Mouse (Mus musculus): Measurements from ENCODE around the gene Rplp0. TPM values are rescaled to one million over a fixed set of nuclear protein-coding genes. Genes with fewer than 3 reads are reported as not detected.

Gene Rplp0
- polyA plus RNA-seq, 1 experiment from 2014 or later = 1,442 TPM

- peaks cover 59% of the 10 kb centered on the region for H3K4me1 ChIP-seq
- DNase-seq (ENCODE audit: low spot score) = no peak
- WGBS = 59% methylated on average over 21 of the region's 21 CpGs
Measured at GRCm38 (mm10) chr5:115520325-115520869, 38.9 kb upstream of the Rplp0 start.

GRCm38 (mm10) chr5:115521553-115522461 lies 37.5 kb upstream of the Rplp0 start:
- DNase-seq (ENCODE audit: low spot score) = peak; percentile 65
- WGBS = 52% methylated on average over 21 of the region's 21 CpGs
- Histone ChIP-seq H3K4me1 (peaks cover 69% of the 10 kb centered on the region), H3K36me3 (peaks cover 29% of the 10 kb centered on the region), H3K27ac (peak overlapping the region; percentile 86), H3K27me3 (ENCODE audit: low read depth, poor library complexity, severe bottlenecking) (no peaks in the 10 kb centered on the region), H3K4me3 (peak overlapping the region; percentile 14), H3K9me3 (replicated peaks) (no peaks in the 10 kb centered on the region)

More at GRCm38 (mm10) chr5:115520325-115520869, 38.9 kb upstream of the Rplp0 start:
- Histone ChIP-seq H3K27me3 (ENCODE audit: low read depth, poor library complexity, severe bottlenecking) (no peaks in the 10 kb centered on the region), H3K27ac (peak overlapping the region; percentile 86), H3K36me3 (peaks cover 37% of the 10 kb centered on the region), H3K9me3 (replicated peaks) (no peaks in the 10 kb centered on the region), H3K4me3 (no peak overlapping the region)

- Histone ChIP-seq H3K9me3 (replicated peaks) (no peaks in the 10 kb centered on the region), H3K27me3 (ENCODE audit: low read depth, poor library complexity, severe bottlenecking) (no peaks in the 10 kb centered on the region), H3K4me3 (no peak overlapping the region), H3K27ac (peak overlapping the region; percentile 86), H3K36me3 (peaks cover 22% of the 10 kb centered on the region), H3K4me1 (peaks cover 73% of the 10 kb centered on the region)
- no peak for DNase-seq (ENCODE audit: low spot score)
- 72% methylated on average over 4 of the region's 4 CpGs for WGBS
Measured at GRCm38 (mm10) chr5:115522531-115522930, 36.7 kb upstream of the Rplp0 start.

- Histone ChIP-seq H3K36me3 (peaks cover 20% of the 10 kb centered on the region), H3K4me1 (peaks cover 76% of the 10 kb centered on the region), H3K27ac (peak overlapping the region; percentile 86), H3K4me3 (no peak overlapping the region), H3K27me3 (ENCODE audit: low read depth, poor library complexity, severe bottlenecking) (no peaks in the 10 kb centered on the region), H3K9me3 (replicated peaks) (no peaks in the 10 kb centered on the region)
- 72% methylated on average over 15 of the region's 15 CpGs for WGBS
- no peak for DNase-seq (ENCODE audit: low spot score)
Measured at GRCm38 (mm10) chr5:115522981-115523499, 36.2 kb upstream of the Rplp0 start.

DNA sequence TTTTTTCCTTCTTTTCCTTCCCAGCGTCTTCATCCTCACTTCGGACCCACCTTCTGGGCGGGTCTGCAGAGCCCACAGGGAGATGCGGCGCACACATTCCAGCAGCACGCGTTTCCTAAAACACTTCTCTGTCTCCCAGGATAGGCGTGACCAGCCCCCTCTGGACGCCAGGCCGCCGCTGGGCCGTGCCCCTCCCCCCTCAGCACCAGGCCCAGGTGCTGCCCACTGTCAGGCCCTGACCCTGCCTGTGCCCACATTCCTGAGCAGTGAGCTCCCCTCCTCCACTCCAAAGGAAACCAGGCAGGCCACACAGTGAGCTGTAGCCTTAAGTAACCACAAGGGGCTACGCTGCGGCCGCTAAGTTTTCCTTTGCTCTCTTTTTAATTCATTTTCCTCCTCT lies 35.3 kb upstream of the Rplp0 start:
- no peaks in the 10 kb centered on the region for H3K27me3 ChIP-seq (ENCODE audit: low read depth, poor library complexity, severe bottlenecking)
- 4% methylated on average over 15 of the region's 15 CpGs for whole genome bisulfite sequencing
- DNase-seq (ENCODE audit: low spot score) = peak; percentile 78
- peak overlapping the region; percentile 36 for H3K4me3 ChIP-seq
- peak overlapping the region; percentile 86 for H3K27ac ChIP-seq
- H3K4me1 ChIP-seq = peaks cover 84% of the 10 kb centered on the region
- no peaks in the 10 kb centered on the region for H3K9me3 ChIP-seq (replicated peaks)
- peaks cover 11% of the 10 kb centered on the region; the same call in 1 of the 2 replicates for H3K36me3 ChIP-seq

- WGBS = 41% methylated on average over 12 of the region's 12 CpGs
- Histone ChIP-seq H3K4me3 (peak overlapping the region; percentile 36), H3K36me3 (0 out of 2 replicates have a peak, but pooled peaks cover 8% of the 10 kb centered on the region), H3K9me3 (replicated peaks) (no peaks in the 10 kb centered on the region), H3K27me3 (ENCODE audit: low read depth, poor library complexity, severe bottlenecking) (no peaks in the 10 kb centered on the region), H3K4me1 (peaks cover 89% of the 10 kb centered on the region), H3K27ac (peak overlapping the region; percentile 86)
- no peak for DNase-seq (ENCODE audit: low spot score)
Measured at GRCm38 (mm10) chr5:115524471-115524870, 34.8 kb upstream of the Rplp0 start.

DNA sequence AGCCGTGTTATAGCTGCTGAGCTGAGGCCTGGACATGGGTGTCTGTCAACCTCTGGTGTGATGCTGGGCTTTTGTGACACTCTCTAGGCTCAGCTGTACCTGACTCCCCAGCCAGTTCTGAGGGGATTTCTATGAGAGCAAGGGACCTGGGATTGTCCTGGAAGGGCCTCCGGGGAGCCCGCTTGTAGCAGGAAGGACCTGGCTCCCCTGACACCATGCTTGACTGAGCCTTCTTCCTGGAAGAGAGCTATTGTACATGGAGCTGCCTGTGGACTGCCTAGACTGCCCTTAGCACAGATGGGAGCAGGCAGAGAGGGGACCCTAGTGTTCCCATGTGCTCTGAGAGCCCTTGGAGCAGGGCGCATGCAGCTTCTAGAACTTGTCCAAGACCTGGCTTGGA lies 33.9 kb upstream of the Rplp0 start:
- Histone ChIP-seq H3K4me3 (no peak overlapping the region; the same call in 1 of the 2 replicates), H3K27me3 (ENCODE audit: low read depth, poor library complexity, severe bottlenecking) (no peaks in the 10 kb centered on the region), H3K36me3 (0 out of 2 replicates have a peak, but pooled peaks cover 5% of the 10 kb centered on the region), H3K9me3 (replicated peaks) (no peaks in the 10 kb centered on the region), H3K4me1 (peaks cover 92% of the 10 kb centered on the region), H3K27ac (peak overlapping the region; percentile 86)
- WGBS = 93% methylated on average over 4 of the region's 4 CpGs
- no peak for DNase-seq (ENCODE audit: low spot score)

DNA sequence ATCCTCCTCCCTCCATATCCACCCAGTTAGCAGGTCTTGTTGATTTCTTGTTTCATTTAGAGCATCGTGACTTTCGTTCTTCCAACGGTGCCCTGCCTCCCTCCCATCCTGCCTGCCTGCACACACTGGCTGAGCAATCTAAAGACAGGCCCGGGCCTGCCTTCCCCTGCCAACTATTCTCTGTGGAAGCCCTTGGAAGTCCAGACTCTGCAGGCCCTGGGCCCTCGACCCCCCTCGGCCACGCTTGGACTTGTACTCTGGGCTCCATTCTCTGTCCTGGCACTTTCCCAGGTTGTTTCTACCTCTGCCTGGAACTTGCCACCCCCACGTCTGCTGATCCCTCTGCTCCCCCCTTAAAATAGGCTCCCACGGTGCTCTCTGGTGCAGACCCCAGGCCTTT lies 33.3 kb upstream of the Rplp0 start:
- DNase-seq (ENCODE audit: low spot score) = no peak
- Histone ChIP-seq H3K27ac (peak overlapping the region; percentile 86), H3K4me3 (no peak overlapping the region), H3K36me3 (0 out of 2 replicates have a peak, but pooled peaks cover 5% of the 10 kb centered on the region), H3K4me1 (peaks cover 92% of the 10 kb centered on the region), H3K9me3 (replicated peaks) (no peaks in the 10 kb centered on the region), H3K27me3 (ENCODE audit: low read depth, poor library complexity, severe bottlenecking) (no peaks in the 10 kb centered on the region)
- 84% methylated on average over 9 of the region's 9 CpGs for WGBS

GRCm38 (mm10) chr5:115526456-115527202 lies 32.6 kb upstream of the Rplp0 start:
- peak overlapping the region; percentile 86; the same call in 1 of the 2 replicates for H3K27ac ChIP-seq

DNA sequence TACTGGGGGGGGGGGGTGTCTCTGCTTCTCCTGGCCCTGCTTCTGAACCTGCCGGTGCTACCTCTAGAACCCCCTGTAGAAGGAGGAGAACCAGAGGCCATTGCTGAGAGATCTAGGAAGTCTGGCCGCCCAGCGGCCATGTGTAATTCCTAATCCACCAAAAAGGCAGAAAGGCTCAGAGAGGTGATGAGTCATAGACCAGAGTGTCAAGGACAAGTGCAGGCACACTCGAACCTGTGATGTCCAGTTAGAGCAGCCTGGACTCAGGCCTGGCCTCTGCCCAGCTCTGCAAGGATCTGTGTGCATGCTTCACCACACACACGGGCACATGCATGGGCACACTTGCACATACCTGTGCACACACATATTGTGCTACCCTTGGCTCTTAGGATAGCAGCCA lies 31.1 kb upstream of the Rplp0 start:
- WGBS = 92% methylated on average over 5 of the region's 5 CpGs
- peaks cover 89% of the 10 kb centered on the region for H3K4me1 ChIP-seq
- H3K27me3 ChIP-seq (ENCODE audit: low read depth, poor library complexity, severe bottlenecking) = no peaks in the 10 kb centered on the region
- H3K4me3 ChIP-seq = no peak overlapping the region
- no peak for DNase-seq (ENCODE audit: low spot score)
- H3K9me3 ChIP-seq (replicated peaks) = no peaks in the 10 kb centered on the region
- H3K36me3 ChIP-seq = 0 out of 2 replicates have a peak, but pooled peaks cover 9% of the 10 kb centered on the region
- no peak overlapping the region for H3K27ac ChIP-seq

More at GRCm38 (mm10) chr5:115526456-115527202, 32.6 kb upstream of the Rplp0 start:
- Histone ChIP-seq H3K4me1 (peaks cover 92% of the 10 kb centered on the region), H3K4me3 (no peak overlapping the region), H3K27me3 (ENCODE audit: low read depth, poor library complexity, severe bottlenecking) (no peaks in the 10 kb centered on the region), H3K9me3 (replicated peaks) (no peaks in the 10 kb centered on the region), H3K36me3 (0 out of 2 replicates have a peak, but pooled peaks cover 5% of the 10 kb centered on the region)
- WGBS = 89% methylated on average over 17 of the region's 17 CpGs
- no peak for DNase-seq (ENCODE audit: low spot score)

GRCm38 (mm10) chr5:115529364-115529741 lies 29.9 kb upstream of the Rplp0 start:
- Histone ChIP-seq H3K36me3 (0 out of 2 replicates have a peak, but pooled peaks cover 10% of the 10 kb centered on the region), H3K27me3 (ENCODE audit: low read depth, poor library complexity, severe bottlenecking) (no peaks in the 10 kb centered on the region), H3K4me1 (peaks cover 89% of the 10 kb centered on the region), H3K9me3 (replicated peaks) (no peaks in the 10 kb centered on the region), H3K4me3 (no peak overlapping the region), H3K27ac (peak overlapping the region; percentile 72; the same call in 1 of the 2 replicates)
- DNase-seq (ENCODE audit: low spot score) = no peak
- WGBS = 68% methylated on average over 8 of the region's 8 CpGs

DNA sequence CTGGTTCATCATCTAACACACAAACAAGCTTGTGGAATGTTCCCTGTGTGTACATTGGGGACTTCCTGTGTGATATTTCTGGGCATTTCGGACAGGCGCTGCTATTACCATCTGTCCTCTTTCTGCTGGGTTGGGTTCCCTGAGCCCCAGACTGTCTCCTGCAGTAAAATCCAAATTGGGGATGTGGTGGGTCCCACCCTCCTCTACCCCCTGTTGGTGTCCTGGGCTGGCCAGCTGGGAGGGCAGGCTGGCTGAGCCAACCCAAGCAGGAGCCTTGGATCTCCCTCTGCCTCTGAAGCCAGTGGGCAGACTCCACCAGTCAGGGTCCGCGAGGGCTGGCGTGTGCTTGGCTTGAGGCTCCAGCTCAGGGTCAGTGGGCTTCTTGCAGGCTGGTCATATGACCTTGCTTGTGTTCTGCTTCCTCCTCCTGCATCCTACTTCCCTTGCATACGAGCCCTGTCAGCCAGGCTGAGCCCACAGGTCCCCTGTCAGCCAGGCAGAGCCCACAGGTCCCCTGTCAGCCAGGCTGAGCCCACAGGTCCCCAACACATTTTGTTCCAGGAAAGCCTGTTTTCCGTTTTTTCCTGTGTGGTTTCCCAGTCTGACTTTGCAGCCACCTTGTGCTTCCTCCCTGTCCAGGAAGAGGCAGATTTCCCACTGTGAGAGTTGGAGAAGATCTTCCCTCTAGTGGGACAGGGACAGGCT lies 29.4 kb upstream of the Rplp0 start:
- H3K4me3 ChIP-seq = no peak overlapping the region
- no peak for DNase-seq (ENCODE audit: low spot score)
- 0 out of 2 replicates have a peak, but pooled peaks cover 10% of the 10 kb centered on the region for H3K36me3 ChIP-seq
- peak overlapping the region; percentile 72 for H3K27ac ChIP-seq
- H3K27me3 ChIP-seq (ENCODE audit: low read depth, poor library complexity, severe bottlenecking) = no peaks in the 10 kb centered on the region
- WGBS = 68% methylated on average over 7 of the region's 7 CpGs
- no peaks in the 10 kb centered on the region for H3K9me3 ChIP-seq (replicated peaks)
- H3K4me1 ChIP-seq = peaks cover 89% of the 10 kb centered on the region
